Mouse (Mus musculus) heart, adult 2 months (tissue): ENCODE results near the gene Ubiad1. TPM values are rescaled to one million over a fixed set of nuclear protein-coding genes. Genes with fewer than 3 reads are reported as not detected.

Source experiments
- DNase-seq, 2 experiments: peaks; one replicate each; pipeline ENCODE4 v3.0.0; 2021
- H3K27ac ChIP-seq: fragments of 200-600 bp; 2 replicates; pipeline ENCODE4 v1.8.1; 2022
- H3K27me3 ChIP-seq: fragments of 200-500 bp; 2 replicates; pipeline ENCODE4 v1.6.1; 2012; ENCODE audit warnings: mild to moderate bottlenecking, low read length, inconsistent platforms, mixed read lengths; ENCODE audit not compliant: control insufficient read depth, insufficient read depth
- H3K36me3 ChIP-seq: fragments of 200-500 bp; 2 replicates; pipeline ENCODE4 v1.6.1; 2012; ENCODE audit warnings: low read length, inconsistent platforms; ENCODE audit not compliant: control insufficient read depth, insufficient read depth
- H3K4me1 ChIP-seq: fragments of 200-500 bp; 2 replicates; pipeline ENCODE4 v1.6.1; 2011; ENCODE audit warnings: low read length; ENCODE audit not compliant: control insufficient read depth, insufficient read depth
- H3K4me3 ChIP-seq: fragments of 200-600 bp; 2 replicates; pipeline ENCODE4 v1.8.1; 2022
- H3K79me2 ChIP-seq: fragments of 200-500 bp; replicated peaks from 2 replicates; pipeline ENCODE4 v1.6.1; 2012; ENCODE audit warnings: mild to moderate bottlenecking, inconsistent platforms, low read length, moderate library complexity, mixed read lengths; ENCODE audit not compliant: control insufficient read depth, insufficient read depth
- H3K9ac ChIP-seq: fragments of 200-500 bp; 2 replicates; pipeline ENCODE4 v1.6.1; 2012; ENCODE audit warnings: low read depth, mild to moderate bottlenecking, control low read depth, inconsistent platforms, low read length, mixed read lengths
- CTCF ChIP-seq: fragments of 200-600 bp; IDR thresholded peaks from 2 replicates; pipeline ENCODE4 v1.8.1; 2022; ENCODE audit warnings: antibody characterized with exemption, mild to moderate bottlenecking, moderate library complexity
- EP300 ChIP-seq: fragments of 200-500 bp; IDR thresholded peaks from 2 replicates; pipeline ENCODE4 v1.6.1; 2011; ENCODE audit warnings: low read depth, low read length, control low read depth; ENCODE audit not compliant: insufficient read depth
- POLR2A ChIP-seq: fragments of 200-500 bp; IDR thresholded peaks from 2 replicates; pipeline ENCODE4 v1.6.1; 2011; ENCODE audit warnings: mild to moderate bottlenecking, low read depth, low read length, control low read depth; ENCODE audit not compliant: insufficient read depth
- WGBS: fragments of 180-500 bp; shearing (Covaris S2); methylation state at CpG from one replicate; pipeline ENCODE4 v1.1.7; 2018; 5-methylcytosine and 5-hydroxymethylcytosine counted together
- intact Hi-C: fragments of 180-260 bp; cut with DNase I; formaldehyde crosslinking; loops from one replicate; pipeline ENCODE4 v1.15.1; 2025
- polyA plus RNA-seq: library from polyadenylated mRNA; depleted of rRNA; stranded (reverse); fragments of >200 nt; gene quantifications from 2 replicates; pipeline ENCODE4 v1.2.3, GENCODE M21; 2012
- total RNA-seq, 2 experiments: library from RNA; stranded (reverse); gene quantifications; 2 replicates each; pipeline ENCODE4 v1.2.3; 2021

The Ubiad1 gene
- total and polyA plus RNA-seq, 3 experiments: 17.8 to 25.5 (median 20.9) TPM

GRCm38 (mm10) chr4:148481557-148482168 is 37.1 kb upstream of the Ubiad1 start:
- Histone ChIP-seq H3K27me3 (no peaks in the 10 kb centered on the region), H3K36me3 (no peaks in the 10 kb centered on the region; the same call in 1 of the 2 replicates), H3K4me1 (no peaks in the 10 kb centered on the region), H3K79me2 (no peaks in the 10 kb centered on the region), H3K9ac (no peak overlapping the region), H3K4me3 (no peak overlapping the region), H3K27ac (no peak overlapping the region)
- intact Hi-C loops: no loop called here
- 63% methylated on average over 2 of the region's 2 CpGs for WGBS
- DNase-seq: no peak
- TF ChIP-seq POLR2A: no peak
- no peak for TF ChIP-seq CTCF
- TF ChIP-seq EP300: no peak

DNA sequence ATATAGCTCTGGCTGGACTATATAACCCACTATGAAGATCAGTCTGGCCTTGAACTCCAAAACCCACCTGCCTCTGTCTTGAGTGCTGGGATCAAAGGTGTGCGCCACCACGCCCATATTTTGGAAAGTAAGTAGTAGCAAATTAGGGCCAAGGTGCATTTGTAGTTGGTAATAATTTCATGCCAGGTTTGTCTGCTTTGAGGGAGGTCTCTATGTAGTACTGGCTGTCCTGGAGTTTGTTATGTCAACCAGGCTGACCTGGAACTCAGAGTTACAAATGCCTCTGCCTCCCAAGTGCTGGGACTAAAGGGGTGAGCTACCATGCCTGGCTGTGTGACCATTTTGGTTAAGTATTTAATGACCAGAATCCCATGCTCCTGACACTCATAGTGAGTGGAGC is 35.7 kb upstream of the Ubiad1 start:
- H3K27ac ChIP-seq: no peak overlapping the region
- intact Hi-C loops: no loop called here
- no peaks in the 10 kb centered on the region for H3K79me2 ChIP-seq
- no peaks in the 10 kb centered on the region for H3K27me3 ChIP-seq
- WGBS: 94% methylated on average over 2 of the region's 2 CpGs
- no peak overlapping the region for H3K9ac ChIP-seq
- TF ChIP-seq EP300 (no peak), CTCF (no peak), POLR2A (no peak)
- no peaks in the 10 kb centered on the region for H3K4me1 ChIP-seq
- H3K4me3 ChIP-seq: no peak overlapping the region
- no peak for DNase-seq
- no peaks in the 10 kb centered on the region; the same call in none of the 2 replicates for H3K36me3 ChIP-seq

DNA sequence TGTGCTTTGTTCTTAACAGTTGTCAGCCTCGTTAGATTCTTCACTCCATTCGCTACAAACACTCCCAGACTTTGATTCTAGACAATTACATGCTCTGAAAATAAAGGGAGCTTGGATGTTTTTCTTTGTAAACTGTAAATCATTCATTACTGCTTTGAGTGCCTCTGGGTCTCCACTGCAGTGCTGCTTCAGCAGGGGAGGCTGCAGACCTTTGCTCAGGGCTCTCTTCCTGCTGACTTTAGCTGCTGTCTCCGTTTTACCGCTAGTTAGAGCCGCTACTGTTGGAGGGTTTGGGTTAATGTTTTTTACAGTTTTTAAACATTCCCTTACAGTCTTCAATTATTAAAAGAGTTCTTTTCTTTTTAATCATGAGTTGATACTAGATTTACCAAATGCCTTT is 28.9 kb upstream of the Ubiad1 start:
- intact Hi-C loops: no loop called here
- Histone ChIP-seq H3K27me3 (no peaks in the 10 kb centered on the region), H3K4me3 (no peak overlapping the region), H3K4me1 (no peaks in the 10 kb centered on the region), H3K27ac (no peak overlapping the region), H3K79me2 (no peaks in the 10 kb centered on the region), H3K9ac (no peak overlapping the region), H3K36me3 (no peaks in the 10 kb centered on the region; the same call in 1 of the 2 replicates)
- no peak for TF ChIP-seq POLR2A
- no peak for TF ChIP-seq EP300
- no peak for TF ChIP-seq CTCF
- WGBS: 88% methylated on average over 5 of the region's 5 CpGs
- no peak for DNase-seq

- no peaks in the 10 kb centered on the region for H3K4me1 ChIP-seq
- intact Hi-C loops: no loop called here
- DNase-seq: no peak
- H3K9ac ChIP-seq: no peak overlapping the region
- no peak overlapping the region for H3K4me3 ChIP-seq
- H3K27ac ChIP-seq: no peak overlapping the region
- 87% methylated on average over 8 of the region's 8 CpGs for WGBS
- H3K79me2 ChIP-seq: no peaks in the 10 kb centered on the region
- no peaks in the 10 kb centered on the region; the same call in 1 of the 2 replicates for H3K36me3 ChIP-seq
- no peak for TF ChIP-seq EP300
- no peak for TF ChIP-seq POLR2A
- TF ChIP-seq CTCF: no peak
- no peaks in the 10 kb centered on the region for H3K27me3 ChIP-seq
Observed at GRCm38 (mm10) chr4:148472436-148473174, 28.0 kb upstream of the Ubiad1 start.

DNA sequence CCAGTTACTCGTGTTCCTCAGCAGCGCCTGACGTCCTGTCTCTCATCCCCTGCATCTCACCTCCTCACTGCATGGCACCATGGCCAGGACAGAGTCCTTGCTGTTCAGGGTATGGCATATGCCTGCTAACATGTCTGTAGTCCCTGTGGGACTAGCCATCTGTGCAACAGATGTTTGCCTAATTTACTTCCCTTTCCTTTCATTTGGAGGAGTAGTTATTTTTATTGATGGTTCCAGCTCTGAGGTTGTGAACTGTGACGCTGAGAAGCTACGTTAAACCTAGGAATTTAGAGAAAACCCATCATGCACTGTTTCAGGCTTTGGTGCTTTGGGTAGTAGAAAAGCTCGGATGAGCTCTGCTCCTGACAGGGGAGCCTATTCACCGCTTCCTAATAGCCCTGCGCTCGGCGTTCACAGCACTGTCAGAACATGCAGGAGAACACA is 26.8 kb upstream of the Ubiad1 start:
- no peak for DNase-seq
- Histone ChIP-seq H3K4me1 (no peaks in the 10 kb centered on the region), H3K27ac (no peak overlapping the region), H3K9ac (no peak overlapping the region), H3K4me3 (no peak overlapping the region), H3K27me3 (no peaks in the 10 kb centered on the region), H3K36me3 (no peaks in the 10 kb centered on the region; the same call in 1 of the 2 replicates), H3K79me2 (no peaks in the 10 kb centered on the region)
- no peak for TF ChIP-seq CTCF
- TF ChIP-seq EP300: no peak
- TF ChIP-seq POLR2A: no peak
- intact Hi-C loops: no loop called here
- WGBS: 83% methylated on average over 10 of the region's 10 CpGs

DNA sequence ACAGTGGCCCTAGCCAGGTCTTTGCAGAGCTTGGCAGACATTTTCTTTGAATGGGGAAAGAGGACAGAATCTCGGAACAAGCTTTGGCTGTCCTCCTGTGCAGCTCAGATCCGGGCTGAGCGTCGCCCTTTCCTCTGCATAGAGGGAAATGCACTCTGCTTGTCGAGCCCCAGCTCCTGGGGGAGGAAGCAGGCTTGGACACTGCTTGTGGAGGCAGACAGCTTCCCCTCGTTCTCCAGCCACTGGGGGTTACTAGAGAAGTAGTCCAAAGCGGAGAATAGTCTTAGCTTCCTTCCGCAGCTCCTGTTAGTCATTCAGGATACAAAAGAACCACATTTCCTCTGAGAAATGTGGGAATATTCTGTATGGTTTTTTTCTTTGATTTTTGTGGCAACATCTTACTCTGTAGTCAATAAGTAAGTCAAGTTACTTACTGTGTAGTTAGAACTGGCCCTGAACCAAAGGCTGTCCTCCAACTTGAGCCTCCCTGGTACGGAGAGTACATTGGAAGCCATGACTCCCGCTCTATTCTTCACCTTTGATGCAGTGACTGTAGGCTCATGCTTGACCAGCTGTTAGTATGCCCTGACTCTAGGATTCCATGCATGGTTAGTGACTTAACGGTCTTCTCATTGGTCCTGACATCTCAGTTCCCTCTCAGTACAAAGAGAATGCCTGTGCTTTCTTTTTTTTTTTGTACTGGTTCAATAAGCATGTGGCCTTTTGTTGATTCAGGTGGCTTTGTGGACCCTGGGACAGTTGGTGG is 25.1 kb upstream of the Ubiad1 start:
- intact Hi-C loops: no loop called here
- DNase-seq: no peak
- TF ChIP-seq CTCF (no peak), POLR2A (no peak), EP300 (no peak)

More for the DNA sequence above, 25.1 kb upstream of the Ubiad1 start:
- H3K4me1 ChIP-seq: no peaks in the 10 kb centered on the region
- H3K9ac ChIP-seq: no peak overlapping the region
- H3K27ac ChIP-seq: no peak overlapping the region
- no peaks in the 10 kb centered on the region for H3K27me3 ChIP-seq
- no peaks in the 10 kb centered on the region for H3K36me3 ChIP-seq
- H3K79me2 ChIP-seq: no peaks in the 10 kb centered on the region
- no peak overlapping the region for H3K4me3 ChIP-seq
- 75% methylated on average over 11 of the region's 11 CpGs for WGBS
